Mouse (Mus musculus) ovary, postnatal 10 days (tissue): ENCODE measurements at regions not wholly inside any gene's neighbourhood (a gene's known extent, or its start where the extent isn't known, plus 50 kb on each side); places are given as distances from the start of the nearest gene placed in this dataset.
A peak's percentile ranks its signal among the peaks of the same experiment; 100 is the strongest.

Experiments used
- DNase-seq: peaks from one replicate; pipeline ENCODE4 v3.0.0; 2022; ENCODE audit warnings: low spot score

DNA sequence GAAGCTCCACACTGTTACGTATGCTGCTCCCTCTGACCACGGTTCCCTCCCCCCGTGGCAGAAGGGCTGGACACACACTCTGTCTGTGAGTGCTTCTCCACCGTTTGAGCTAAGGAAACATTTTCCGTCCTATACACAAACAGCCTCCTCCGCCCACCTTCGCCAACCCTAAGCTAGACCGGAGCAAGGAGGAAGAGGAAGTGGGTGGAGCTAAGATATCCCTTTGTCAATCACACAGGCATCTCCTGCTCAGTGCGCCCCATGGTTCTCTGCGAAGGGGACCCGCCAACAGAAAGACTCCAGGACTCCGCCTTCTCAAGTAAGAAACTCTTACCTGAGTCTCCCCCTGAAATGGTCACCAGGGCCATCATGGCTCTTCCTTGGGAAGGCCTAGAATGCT, 61.9 kb upstream of the Cdh5 start:
- DNase-seq, result no peak

DNA sequence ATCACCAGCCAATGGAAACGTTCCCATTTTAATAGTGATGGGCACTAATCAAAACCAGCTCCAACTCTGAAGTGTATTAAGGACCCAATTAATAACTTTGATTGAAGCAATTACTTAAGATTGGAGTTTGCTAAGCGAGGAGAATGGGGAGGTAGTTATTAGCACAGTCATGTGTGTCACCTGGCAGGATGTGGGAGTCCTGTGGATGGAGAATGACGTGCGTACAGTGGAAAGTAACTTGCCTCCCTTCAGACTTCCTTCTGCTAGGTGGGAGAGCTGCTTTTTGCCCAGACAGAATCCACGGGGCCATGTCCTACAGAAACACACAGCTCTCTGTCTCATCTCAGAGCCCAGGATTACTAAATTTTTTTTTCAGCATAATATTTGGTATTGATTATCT, 59.9 kb upstream of the Cdh5 start:
- DNase-seq, result no peak

DNA sequence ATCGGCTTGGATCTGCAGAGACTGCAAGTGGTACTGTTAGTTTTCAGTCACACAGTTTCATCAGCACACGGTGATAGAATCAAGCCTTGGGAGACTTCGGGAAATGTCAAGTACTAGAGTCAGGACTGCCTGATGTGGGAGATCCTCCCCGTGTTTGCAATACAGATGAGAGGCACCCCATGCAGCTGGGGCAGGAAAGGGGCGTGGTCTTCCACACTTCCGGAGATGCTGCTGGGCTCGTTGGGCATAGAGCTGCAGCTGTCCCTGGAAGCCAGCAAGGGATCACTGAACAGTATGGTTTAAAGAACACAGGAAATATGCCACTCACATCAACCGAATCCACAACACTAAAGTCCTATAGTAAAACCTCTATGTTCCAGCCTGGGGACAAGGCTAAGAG, 59.0 kb upstream of the Cdh5 start:
- DNase-seq, result no peak

DNA sequence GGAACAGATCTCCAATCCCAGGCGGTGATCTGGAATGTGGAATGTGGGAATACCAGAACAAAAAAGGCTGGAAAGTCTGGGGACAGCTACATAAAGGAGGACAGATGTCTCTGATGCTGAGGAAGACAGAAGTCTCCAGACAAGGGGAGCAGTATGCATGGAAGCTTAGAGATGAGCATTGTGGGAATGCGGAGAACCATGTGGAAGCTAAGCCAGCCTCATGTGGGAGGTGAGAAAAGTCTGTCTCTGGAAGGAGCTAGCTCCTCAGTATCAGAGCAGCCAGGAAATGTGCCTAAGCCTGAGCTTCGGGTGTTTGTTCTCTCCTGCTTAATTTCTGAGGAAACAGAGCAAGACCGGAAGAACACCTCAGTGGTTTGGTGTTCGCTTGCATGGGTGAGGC, 53.4 kb upstream of the Cdh5 start:
- DNase-seq, result no peak

DNA sequence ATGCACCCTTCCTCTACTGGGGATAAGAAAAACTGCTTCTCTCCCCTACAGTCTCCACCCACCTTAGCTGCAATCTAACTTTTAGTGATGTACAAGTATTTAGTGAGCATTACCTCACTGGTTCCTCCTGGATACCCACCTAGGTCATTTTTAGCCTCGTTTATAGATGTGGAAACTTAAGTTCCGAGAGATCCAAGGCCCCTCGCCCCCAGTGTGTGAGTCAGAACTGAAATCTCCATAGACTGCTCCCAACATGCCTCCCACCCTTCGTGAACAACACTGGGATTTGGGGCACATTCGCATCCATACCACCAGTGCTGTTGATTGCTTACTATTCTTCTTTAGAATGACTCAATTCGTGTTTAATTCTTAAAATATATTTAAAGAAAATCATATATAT, 52.2 kb upstream of the Cdh5 start:
- DNase-seq, result no peak

DNA sequence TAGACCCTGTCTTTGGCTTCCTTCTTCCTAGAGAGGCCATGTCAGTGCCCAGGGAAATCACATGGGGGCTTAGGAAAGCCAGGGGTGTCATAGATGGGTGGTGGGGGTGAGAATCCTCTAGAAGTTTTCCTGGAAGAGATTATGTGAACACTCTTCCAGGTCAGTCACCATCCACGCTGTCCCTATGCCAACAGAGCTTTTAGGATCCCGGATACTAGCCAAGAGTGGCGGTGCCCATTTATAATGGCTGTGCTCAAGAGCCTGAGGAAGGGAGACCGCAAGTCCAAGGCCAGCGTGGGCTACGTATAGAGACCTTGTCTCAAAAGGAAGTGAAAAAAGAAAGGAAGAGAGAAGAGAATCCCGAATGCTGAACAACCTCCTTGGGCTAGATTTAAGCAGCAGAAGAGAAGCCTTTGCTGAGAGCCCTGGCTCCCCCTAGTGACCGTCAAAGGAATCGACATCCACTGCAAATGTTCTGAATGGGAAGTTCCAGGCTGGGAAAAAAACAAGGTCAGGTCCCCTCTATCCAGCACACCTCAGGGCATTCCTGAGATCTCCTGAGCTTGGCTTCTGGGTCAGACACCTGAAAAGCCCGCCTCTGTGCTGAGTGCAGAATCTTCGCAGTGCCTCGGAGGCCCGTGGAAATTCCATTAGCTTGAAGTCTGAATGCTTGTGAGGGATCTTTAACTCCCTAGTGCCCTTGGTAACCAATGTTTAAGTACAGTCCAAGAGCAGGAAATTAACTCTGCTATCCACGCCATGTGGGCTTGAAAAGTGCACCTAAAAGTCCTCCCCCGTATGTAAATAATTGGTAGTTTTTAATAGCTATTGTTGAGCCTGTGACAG, 50.5 kb upstream of the Cdh5 start:
- peak; percentile 31 for DNase-seq

DNA sequence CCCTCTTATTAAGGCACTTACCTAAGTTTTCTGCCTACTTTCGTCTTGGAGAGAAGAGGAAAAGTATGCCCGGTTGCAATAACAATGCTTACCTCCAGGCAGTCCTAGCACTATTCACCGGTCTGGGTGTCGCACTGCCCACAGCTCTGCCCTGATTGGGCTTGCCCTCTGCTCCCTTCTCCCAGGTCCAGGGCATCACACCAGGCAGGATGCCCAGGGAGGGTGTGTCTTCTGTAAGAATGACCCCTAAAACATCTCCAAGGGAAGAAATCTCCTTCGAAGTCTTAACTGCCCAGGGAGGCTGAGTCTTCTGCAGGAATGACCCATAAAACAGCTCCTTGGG, 49.9 kb upstream of the Cdh5 start:
- no peak for DNase-seq
